Mouse (Mus musculus) bone marrow macrophage, adult 2 months (primary cell): ENCODE results near the gene Dnah7c. TPM values are rescaled to one million over a fixed set of nuclear protein-coding genes. Genes with fewer than 3 reads are reported as not detected.
"Not testable (repeated sequence)": the region's sequence is repeated elsewhere in the genome, so short reads cannot be mapped to it uniquely, and the experiment has no call there.

Experiments used
- H3K27ac ChIP-seq: 2 replicates; pipeline ENCODE4 v1.5.1; 2012; ENCODE audit warnings: low read depth, low read length; ENCODE audit not compliant: insufficient read depth
- H3K4me1 ChIP-seq: 2 replicates; pipeline ENCODE4 v1.6.1; 2012; ENCODE audit warnings: low read length; ENCODE audit not compliant: control insufficient read depth, insufficient read depth
- H3K4me3 ChIP-seq: 2 replicates; pipeline ENCODE4 v1.5.1; 2012; ENCODE audit warnings: mild to moderate bottlenecking, low read length, moderate library complexity; ENCODE audit not compliant: insufficient read depth
- CTCF ChIP-seq: IDR thresholded peaks from 2 replicates; pipeline ENCODE4 v1.5.1; 2012; ENCODE audit warnings: low read depth, mild to moderate bottlenecking, low read length, moderate library complexity
- POLR2A ChIP-seq: IDR thresholded peaks from 2 replicates; pipeline ENCODE4 v1.6.1; 2012; ENCODE audit warnings: mild to moderate bottlenecking, low read depth, low read length, borderline replicate concordance
- polyA plus RNA-seq: library from polyadenylated mRNA; stranded (reverse); fragments of >200 nt; gene quantifications from 2 replicates; pipeline ENCODE4 v1.2.4, GENCODE M21; 2012; ENCODE audit not compliant: missing spikeins, insufficient read depth, insufficient read length

The Dnah7c gene
- polyA plus RNA-seq, 1 experiment = not detected

- H3K27ac ChIP-seq, H3K4me1 ChIP-seq, H3K4me3 ChIP-seq: not testable (repeated sequence)
Measured at GRCm38 (mm10) chr1:46770077-46770695, 344.8 kb downstream of the Dnah7c start.

GRCm38 (mm10) chr1:46782227-46782626 is 356.8 kb downstream of the Dnah7c start:
- H3K27ac ChIP-seq, H3K4me3 ChIP-seq, H3K4me1 ChIP-seq: not testable (repeated sequence)

- no peak overlapping the region for H3K4me3 ChIP-seq
- no peaks in the 10 kb centered on the region for H3K4me1 ChIP-seq
- H3K27ac ChIP-seq = no peak overlapping the region
- TF ChIP-seq POLR2A (no peak), CTCF (no peak)
Measured at GRCm38 (mm10) chr1:46805074-46805473, 379.7 kb downstream of the Dnah7c start.

GRCm38 (mm10) chr1:46808630-46809029 is 383.2 kb downstream of the Dnah7c start:
- not testable (repeated sequence) for H3K4me1 ChIP-seq, H3K27ac ChIP-seq, H3K4me3 ChIP-seq

GRCm38 (mm10) chr1:46817934-46818333 is 392.5 kb downstream of the Dnah7c start:
- Histone ChIP-seq H3K4me3 (no peak overlapping the region), H3K4me1 (peaks cover 10% of the 10 kb centered on the region), H3K27ac (no peak overlapping the region)
- TF ChIP-seq CTCF = no peak
- no peak for TF ChIP-seq POLR2A

- Histone ChIP-seq H3K4me3 (no peak overlapping the region), H3K4me1 (peaks cover 21% of the 10 kb centered on the region), H3K27ac (peak overlapping the region; percentile 44)
- no peak for TF ChIP-seq CTCF
- TF ChIP-seq POLR2A = no peak
Measured at GRCm38 (mm10) chr1:46822256-46822972, 397.0 kb downstream of the Dnah7c start.

GRCm38 (mm10) chr1:46830066-46830843 is 404.9 kb downstream of the Dnah7c start:
- Histone ChIP-seq H3K4me3 (no peak overlapping the region), H3K27ac (no peak overlapping the region), H3K4me1 (peaks cover 2% of the 10 kb centered on the region)
- TF ChIP-seq POLR2A (no peak), CTCF (no peak)

GRCm38 (mm10) chr1:46831927-46832326 is 406.5 kb downstream of the Dnah7c start:
- peak overlapping the region; percentile 70 for H3K27ac ChIP-seq
- peaks cover 2% of the 10 kb centered on the region for H3K4me1 ChIP-seq
- TF ChIP-seq CTCF (no peak), POLR2A (no peak)

GRCm38 (mm10) chr1:46843406-46843805 is 418.0 kb downstream of the Dnah7c start:
- H3K27ac ChIP-seq = no peak overlapping the region
- peaks cover 8% of the 10 kb centered on the region for H3K4me1 ChIP-seq
- TF ChIP-seq POLR2A (no peak), CTCF (no peak)
- H3K4me3 ChIP-seq = no peak overlapping the region

More at GRCm38 (mm10) chr1:46831927-46832326, 406.5 kb downstream of the Dnah7c start:
- H3K4me3 ChIP-seq = no peak overlapping the region

- no peak for TF ChIP-seq POLR2A
- TF ChIP-seq CTCF = no peak
- Histone ChIP-seq H3K4me3 (no peak overlapping the region), H3K4me1 (peaks cover 8% of the 10 kb centered on the region), H3K27ac (no peak overlapping the region)
Measured at GRCm38 (mm10) chr1:46844281-46844680, 418.9 kb downstream of the Dnah7c start.
